18 mouse cellular contexts compared by ENCODE assay signal in the genomic region with DNA sequence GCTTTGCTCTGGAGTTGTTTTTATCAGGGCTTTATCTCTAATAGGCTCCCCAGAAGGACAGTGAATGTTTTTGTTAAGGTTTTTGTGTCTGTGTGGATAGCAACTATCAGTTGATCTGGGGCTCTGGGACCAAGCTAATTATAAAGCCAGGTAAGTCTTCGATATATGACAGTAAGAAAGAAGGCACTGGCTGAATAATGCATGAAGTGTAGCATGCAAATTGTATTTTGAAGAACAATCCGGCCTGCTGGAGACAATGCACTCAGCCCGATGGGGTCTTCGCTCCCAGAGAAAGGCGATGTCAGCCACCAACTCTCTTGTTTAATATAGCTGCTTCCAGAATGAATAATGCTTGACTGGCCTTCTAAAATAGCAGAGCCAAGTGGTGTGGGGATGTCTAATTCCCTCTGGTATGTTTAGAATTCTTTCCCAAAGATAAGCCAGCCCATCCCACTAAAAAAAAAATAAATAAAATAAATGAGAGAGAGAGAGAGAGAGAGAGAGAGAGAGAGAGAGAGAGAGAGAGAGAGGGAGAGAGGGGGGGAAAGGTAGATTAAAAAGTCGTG.
DNase-seq lines count a peak whose midpoint lies in the region; ATAC-seq and TF ChIP-seq lines count a peak whose summit lies in the region.
"Had no signal": no experiment of that assay in that cellular context is flagged by ENCODE, and none has a peak within 500 bp of the region (broad histone marks: within the 10 kb centered on the region; RNA-seq: fewer than 3 reads in every experiment).

No protein-coding gene starts in this region.

- H3K4me3 ChIP-seq in heart, embryonic 15.5 days: no peak overlapping the region
- no peak overlapping the region for H3K4me3 ChIP-seq in heart, adult 2 months
- no peak overlapping the region for H3K4me3 ChIP-seq in spleen, adult 2 months (ENCODE audit: extremely low read depth, insufficient read depth, insufficient read length)
- no peak overlapping the region for H3K4me3 ChIP-seq in hindbrain, embryonic 15.5 days
- H3K4me3 ChIP-seq in myocyte: no peak overlapping the region
- no peak overlapping the region for H3K4me3 ChIP-seq in kidney, embryonic 14.5 days (ENCODE audit: low read length)
- H3K4me3 ChIP-seq: forebrain, embryonic 12.5 days; limb, embryonic 13.5 days had no signal

- H3K4me2 ChIP-seq in heart, embryonic 15.5 days: no peak overlapping the region
- no peak overlapping the region for H3K4me2 ChIP-seq in hindbrain, embryonic 15.5 days
- peak overlapping the region; percentile 90 for H3K4me2 ChIP-seq in myocyte (ENCODE audit: low read depth)
- H3K4me2 ChIP-seq in kidney, embryonic 14.5 days (replicated peaks; ENCODE audit: low read depth, low read length): no peak overlapping the region
- H3K4me2 ChIP-seq: forebrain, embryonic 12.5 days; heart, embryonic 11.5 days; limb, embryonic 13.5 days had no signal

- no peak for DNase-seq in heart, adult 2 months
- no peak for DNase-seq in spleen, adult 2 months (ENCODE audit: low read depth in 1 of 2, low spot score in 2 of 2)
- no peak for DNase-seq in spleen, postnatal 4 days (ENCODE audit: low spot score in 2 of 2)
- no peak for DNase-seq in spleen, postnatal 10 days (ENCODE audit: low spot score in 2 of 2)
- DNase-seq: B cell, adult 2 months; cerebellum, postnatal 10 days; gastrocnemius, postnatal 25 days; heart, postnatal 36 days; kidney, adult 18-20 months; kidney, postnatal 14 days; right cerebral cortex, postnatal 14 days had no signal

- 23% methylated on average over 6 of the region's 6 CpGs for WGBS in heart, embryonic 15.5 days
- WGBS in heart, adult 2 months: 50% methylated on average over 6 of the region's 6 CpGs
- WGBS in spleen, adult 2 months: 77% methylated on average over 6 of the region's 6 CpGs
- WGBS in hindbrain, embryonic 15.5 days: 8% methylated on average over 6 of the region's 6 CpGs
- WGBS in kidney, embryonic 14.5 days: 74% methylated on average over 6 of the region's 6 CpGs

- peak overlapping the region; percentile 8; the same call in 1 of the 2 replicates for H3K27ac ChIP-seq in heart, embryonic 15.5 days
- H3K27ac ChIP-seq in heart, adult 2 months: no peak overlapping the region; the same call in 1 of the 2 replicates
- 0 out of 2 replicates have a peak overlapping the region, but pooled peaks have one; percentile 8 for H3K27ac ChIP-seq in spleen, adult 2 months (ENCODE audit: insufficient read depth, low read length)
- H3K27ac ChIP-seq in hindbrain, embryonic 15.5 days (replicated peaks): 0 out of 2 replicates have a peak overlapping the region, but pooled peaks have one; percentile 41
- H3K27ac ChIP-seq in kidney, embryonic 14.5 days (ENCODE audit: low read depth, low read length): no peak overlapping the region
- H3K27ac ChIP-seq: forebrain, embryonic 12.5 days; limb, embryonic 13.5 days had no signal

- TF ChIP-seq EP300 in heart, adult 2 months (IDR thresholded peaks at IDR 0.05; ENCODE audit: insufficient read depth, low read depth, low read length): no peak

- H3ac ChIP-seq in myocyte (ENCODE audit: control insufficient read depth, insufficient read length): no peak overlapping the region

- peaks cover 36% of the 10 kb centered on the region for H3K4me1 ChIP-seq in heart, embryonic 15.5 days (replicated peaks)
- peaks cover 11% of the 10 kb centered on the region for H3K4me1 ChIP-seq in heart, adult 2 months (ENCODE audit: control insufficient read depth, insufficient read depth, low read length)
- peaks cover 2% of the 10 kb centered on the region; the same call in 1 of the 2 replicates for H3K4me1 ChIP-seq in spleen, adult 2 months (ENCODE audit: control insufficient read depth, insufficient read depth, insufficient read length)
- peaks cover 32% of the 10 kb centered on the region for H3K4me1 ChIP-seq in hindbrain, embryonic 15.5 days (replicated peaks)
- peaks cover 9% of the 10 kb centered on the region; the same call in 1 of the 2 replicates for H3K4me1 ChIP-seq in kidney, embryonic 14.5 days (ENCODE audit: control insufficient read depth, insufficient read depth, low read length)

- no peak for TF ChIP-seq CTCF in heart, adult 2 months (IDR thresholded peaks at IDR 0.05)
- TF ChIP-seq CTCF in spleen, adult 2 months (IDR thresholded peaks at IDR 0.05; ENCODE audit: extremely low read depth, insufficient read depth, insufficient read length, insufficient replicate concordance): no peak

- no peak overlapping the region for H3K9ac ChIP-seq in heart, embryonic 15.5 days
- H3K9ac ChIP-seq in heart, adult 2 months (ENCODE audit: low read depth, low read length): no peak overlapping the region
- no peak overlapping the region for H3K9ac ChIP-seq in hindbrain, embryonic 15.5 days
- no peak overlapping the region for H3K9ac ChIP-seq in kidney, embryonic 14.5 days (ENCODE audit: low read depth, low read length)
- H3K9ac ChIP-seq: forebrain, embryonic 12.5 days; limb, embryonic 13.5 days had no signal

- no peak for ATAC-seq in heart, embryonic 15.5 days (replicated peaks; ENCODE audit: insufficient number of reproducible peaks, insufficient read depth, low FRiP score, low read depth)
- ATAC-seq in hindbrain, embryonic 15.5 days (ENCODE audit: low FRiP score, low read depth): no peak
- ATAC-seq in kidney, embryonic 14.5 days (ENCODE audit: low FRiP score, low TSS enrichment): no peak

- no peaks in the 10 kb centered on the region for H3K36me3 ChIP-seq in heart, embryonic 15.5 days
- peaks cover 4% of the 10 kb centered on the region; the same call in 1 of the 2 replicates for H3K36me3 ChIP-seq in heart, adult 2 months (ENCODE audit: control insufficient read depth, insufficient read depth, low read length)
- H3K36me3 ChIP-seq in spleen, adult 2 months (ENCODE audit: control insufficient read depth, insufficient read depth, low read length): no peaks in the 10 kb centered on the region
- no peaks in the 10 kb centered on the region for H3K36me3 ChIP-seq in hindbrain, embryonic 15.5 days
- no peaks in the 10 kb centered on the region for H3K36me3 ChIP-seq in myocyte (ENCODE audit: control insufficient read depth, insufficient read depth)
- no peaks in the 10 kb centered on the region for H3K36me3 ChIP-seq in kidney, embryonic 14.5 days (ENCODE audit: control insufficient read depth, insufficient read depth, low read length)
- H3K36me3 ChIP-seq: forebrain, embryonic 12.5 days; limb, embryonic 13.5 days had no signal

- intact Hi-C loops in heart, adult 2 months (cut with DNase I): no loop called here

- H3K79me2 ChIP-seq in heart, adult 2 months (replicated peaks; ENCODE audit: control insufficient read depth, insufficient read depth, low read length): no peaks in the 10 kb centered on the region
- no peaks in the 10 kb centered on the region for H3K79me2 ChIP-seq in myocyte (ENCODE audit: control insufficient read depth, insufficient read depth)

- TF ChIP-seq POLR2A in heart, adult 2 months (IDR thresholded peaks at IDR 0.05; ENCODE audit: insufficient read depth, low read depth, low read length): no peak
- no peak for TF ChIP-seq POLR2A in spleen, adult 2 months (IDR thresholded peaks at IDR 0.05; ENCODE audit: low read depth, low read length)
- no peak for TF ChIP-seq POLR2A in myocyte (IDR thresholded peaks at IDR 0.05; ENCODE audit: insufficient read length, low read depth)

- no peaks in the 10 kb centered on the region for H3K9me3 ChIP-seq in heart, embryonic 15.5 days (replicated peaks)
- no peaks in the 10 kb centered on the region for H3K9me3 ChIP-seq in hindbrain, embryonic 15.5 days
- no peaks in the 10 kb centered on the region for H3K9me3 ChIP-seq in kidney, embryonic 14.5 days (ENCODE audit: control insufficient read depth, low read length)
- H3K9me3 ChIP-seq: forebrain, embryonic 12.5 days; limb, embryonic 13.5 days had no signal

- H3K27me3 ChIP-seq in heart, embryonic 15.5 days: no peaks in the 10 kb centered on the region
- no peaks in the 10 kb centered on the region for H3K27me3 ChIP-seq in heart, adult 2 months (ENCODE audit: control insufficient read depth, insufficient read depth, low read length)
- no peaks in the 10 kb centered on the region for H3K27me3 ChIP-seq in spleen, adult 2 months (ENCODE audit: control insufficient read depth, insufficient read depth, low read length)
- no peaks in the 10 kb centered on the region for H3K27me3 ChIP-seq in hindbrain, embryonic 15.5 days
- H3K27me3 ChIP-seq in myocyte (ENCODE audit: control insufficient read depth, insufficient read depth, insufficient read length): no peaks in the 10 kb centered on the region
- H3K27me3 ChIP-seq in kidney, embryonic 14.5 days (ENCODE audit: control insufficient read depth, insufficient read depth, low read length): no peaks in the 10 kb centered on the region
- H3K27me3 ChIP-seq: forebrain, embryonic 12.5 days had no signal

TF ChIP-seq in myocyte, 11 proteins besides CTCF, POLR2A, EP300 and RAD21:
- no peak for TF ChIP-seq POLR2AphosphoS2 (IDR thresholded peaks at IDR 0.05; ENCODE audit: insufficient read length, low read depth)
- TF ChIP-seq USF1 (IDR thresholded peaks at IDR 0.05; ENCODE audit: low read depth): no peak
- no peak for TF ChIP-seq REST (IDR thresholded peaks at IDR 0.05; ENCODE audit: insufficient read depth, insufficient read length)
- TF ChIP-seq SRF (IDR thresholded peaks at IDR 0.05; ENCODE audit: control insufficient read depth, insufficient read length, low read depth): no peak
- TF ChIP-seq MAX (IDR thresholded peaks at IDR 0.05; ENCODE audit: low read depth): no peak
- no peak for TF ChIP-seq CEBPB (IDR thresholded peaks at IDR 0.05; ENCODE audit: insufficient read depth, poor library complexity, severe bottlenecking)
- TF ChIP-seq E2F4 (IDR thresholded peaks at IDR 0.05; ENCODE audit: insufficient read depth): no peak
- TF ChIP-seq MYOD1 (IDR thresholded peaks at IDR 0.05; ENCODE audit: control insufficient read depth in 1 of 3, insufficient read length in 2 of 3, low read depth in 2 of 3): no peak
- no peak for TF ChIP-seq TCF12 (IDR thresholded peaks at IDR 0.05; ENCODE audit: insufficient read depth, poor library complexity, severe bottlenecking)
- no peak for TF ChIP-seq TCF3 (IDR thresholded peaks at IDR 0.05; ENCODE audit: insufficient read length, low read depth)
- TF ChIP-seq MYOG (IDR thresholded peaks at IDR 0.05; ENCODE audit: control insufficient read depth in 1 of 3, insufficient read depth in 1 of 3, insufficient read length in 2 of 3, low read depth in 2 of 3): no peak

Comparison
In these comparisons a context has a peak if more than half of its experiments do, and no peak if none do; other contexts are left out.
1. H3K27ac ChIP-seq: peak in heart, embryonic 15.5 days (single experiment), spleen, adult 2 months (single experiment) and hindbrain, embryonic 15.5 days (single experiment); none in heart, adult 2 months (single experiment) and kidney, embryonic 14.5 days (single experiment).